Mouse (Mus musculus) regulatory T cell (primary cell): ENCODE data around the gene Lap3.

Experiments used
- in situ Hi-C: fragments of 300-600 bp; cut with MboI, MseI; formaldehyde crosslinking; loops from one replicate; pipeline ENCODE4 v1.15.1; 2025; ENCODE audit warnings: high pct_unique_total_duplicates

Gene Lap3

DNA sequence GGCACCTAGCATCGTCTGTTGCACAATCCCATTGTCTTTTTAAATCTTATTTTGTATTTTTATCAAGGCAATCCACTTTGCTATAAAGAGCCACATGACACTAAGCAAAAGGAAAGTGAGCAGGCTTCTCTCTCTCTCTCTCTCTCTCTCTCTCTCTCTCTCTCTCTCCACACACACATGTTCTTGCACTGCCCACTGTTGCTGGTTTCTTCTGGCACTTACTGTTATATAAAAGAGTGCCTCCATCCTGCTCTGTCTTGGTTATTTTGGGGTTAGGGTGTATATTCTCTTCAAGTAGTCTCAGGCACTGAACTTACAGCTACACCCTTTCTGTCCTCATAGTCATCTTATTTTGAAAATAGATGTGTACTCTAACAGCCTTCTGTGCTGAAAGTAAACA is 56.4 kb downstream of the Lap3 start:
- in situ Hi-C loops, result no loop called here
